23 mouse cellular contexts compared by ENCODE assay signal in genomic region chr1:66231963-66232362, GRCm38 (mm10).
"Had no signal": no experiment of that assay in that cellular context is flagged by ENCODE, and none has a peak within 500 bp of the region (broad histone marks: within the 10 kb centered on the region; RNA-seq: fewer than 3 reads in every experiment).

No protein-coding gene starts in this region.

- H3K9ac ChIP-seq: liver, embryonic 15.5 days; liver, postnatal 0 days; lung, embryonic 15.5 days; midbrain, embryonic 13.5 days; midbrain, embryonic 15.5 days; neural tube, embryonic 12.5 days; stomach, embryonic 15.5 days had no signal

- DNase-seq: liver, postnatal 0 days; lung, adult 2 months; lung, postnatal 14 days; lung, postnatal 36 days; retina, postnatal 1 day; right cerebral cortex, adult 18-20 months; right cerebral cortex, postnatal 25 days; right cerebral cortex, postnatal 4 days; spleen, adult 18-20 months; thymus, adult 18-20 months; thymus, postnatal 14 days; thymus, postnatal 36 days had no signal

- H3K4me3 ChIP-seq: liver, embryonic 15.5 days; lung, embryonic 15.5 days; megakaryocyte, embryonic 14.5 days; midbrain, embryonic 13.5 days; midbrain, embryonic 15.5 days; neural tube, embryonic 12.5 days; stomach, embryonic 15.5 days had no signal

- H3K9me3 ChIP-seq: liver, embryonic 15.5 days; lung, embryonic 15.5 days; midbrain, embryonic 13.5 days; midbrain, embryonic 15.5 days; neural tube, embryonic 12.5 days; stomach, embryonic 15.5 days had no signal

- H3K4me1 ChIP-seq: liver, embryonic 15.5 days; lung, embryonic 15.5 days; megakaryocyte, embryonic 14.5 days had no signal

- H3K4me2 ChIP-seq: liver, embryonic 15.5 days; lung, embryonic 15.5 days; midbrain, embryonic 11.5 days; midbrain, embryonic 13.5 days; midbrain, embryonic 15.5 days; neural tube, embryonic 12.5 days; stomach, embryonic 15.5 days had no signal

- H3K27ac ChIP-seq: liver, embryonic 15.5 days; lung, embryonic 15.5 days; macrophage; midbrain, embryonic 13.5 days; midbrain, embryonic 15.5 days; neural tube, embryonic 12.5 days; stomach, embryonic 15.5 days; stomach, postnatal 0 days had no signal

- H3K36me3 ChIP-seq: liver, embryonic 15.5 days; lung, embryonic 15.5 days; midbrain, embryonic 13.5 days; midbrain, embryonic 15.5 days; neural tube, embryonic 12.5 days; stomach, embryonic 15.5 days had no signal

- H3K27me3 ChIP-seq: liver, embryonic 15.5 days; lung, embryonic 15.5 days; megakaryocyte, embryonic 14.5 days; midbrain, embryonic 13.5 days; midbrain, embryonic 15.5 days; neural tube, embryonic 12.5 days; stomach, embryonic 15.5 days had no signal

- ATAC-seq: liver, postnatal 0 days; lung, postnatal 0 days; midbrain, embryonic 13.5 days; midbrain, embryonic 15.5 days had no signal
